Mouse (Mus musculus) liver, postnatal 0 days (tissue): ENCODE data around the gene Vps33a. TPM values are rescaled to one million over a fixed set of nuclear protein-coding genes. Genes with fewer than 3 reads are reported as not detected.

Experiments used
- ATAC-seq: fragments of 200-750 bp; cut with Nextera tagmentation; 2 replicates; pipeline ENCODE4 v1.8.0; 2017; ENCODE audit warnings: mild to moderate bottlenecking, moderate library complexity
- DNase-seq: peaks from one replicate; pipeline ENCODE4 v3.0.0-alpha.2; 2016
- H3K27ac ChIP-seq: fragments of 300-500 bp; sonication (generic); 2 replicates; pipeline ENCODE4 v1.5.1; 2014; ENCODE audit warnings: antibody characterized with exemption, moderate library complexity, mild to moderate bottlenecking, low read depth
- H3K27me3 ChIP-seq: fragments of 300-500 bp; sonication (generic); 2 replicates; pipeline ENCODE4 v1.6.1; 2014; ENCODE audit warnings: low read length, control low read depth, mixed read lengths; ENCODE audit not compliant: insufficient read depth
- H3K36me3 ChIP-seq: fragments of 300-500 bp; sonication (generic); replicated peaks from 2 replicates; pipeline ENCODE4 v1.6.1; 2014; ENCODE audit warnings: mild to moderate bottlenecking, control low read depth, low read length, moderate library complexity, mixed read lengths; ENCODE audit not compliant: insufficient read depth
- H3K4me1 ChIP-seq: fragments of 300-500 bp; sonication (generic); 2 replicates; pipeline ENCODE4 v1.6.1; 2014; ENCODE audit warnings: antibody characterized with exemption, mild to moderate bottlenecking, control low read depth; ENCODE audit not compliant: insufficient read depth
- H3K4me2 ChIP-seq: fragments of 300-500 bp; sonication (generic); 2 replicates; pipeline ENCODE4 v1.6.1; 2014; ENCODE audit warnings: low read depth, mild to moderate bottlenecking, low read length, moderate library complexity, mixed read lengths
- H3K4me3 ChIP-seq: fragments of 300-500 bp; sonication (generic); 2 replicates; pipeline ENCODE4 v1.5.1; 2014; ENCODE audit warnings: low read depth, low read length
- H3K9ac ChIP-seq: fragments of 300-500 bp; sonication (generic); replicated peaks from 2 replicates; pipeline ENCODE4 v1.6.1; 2014; ENCODE audit warnings: mild to moderate bottlenecking, moderate library complexity
- H3K9me3 ChIP-seq: fragments of 300-500 bp; sonication (generic); 2 replicates; pipeline ENCODE4 v1.6.1; 2016; ENCODE audit warnings: mild to moderate bottlenecking, control low read depth, low read length, mixed read lengths
- CTCF ChIP-seq: sonication (generic); IDR thresholded peaks from 2 replicates; pipeline ENCODE4 v1.5.1; 2016; ENCODE audit warnings: antibody characterized with exemption, low read depth
- EP300 ChIP-seq: IDR thresholded peaks from 2 replicates; pipeline ENCODE4 v1.6.1; 2016; ENCODE audit warnings: antibody characterized with exemption, low read depth, mild to moderate bottlenecking
- WGBS: fragments of 180-500 bp; shearing (Covaris S2); extraction: QIAGEN DNeasy Blood & Tissue Kit; methylation state at CpG from one replicate; pipeline ENCODE4 v1.1.7; 2014; ENCODE audit not compliant: insufficient replicate concordance; 5-methylcytosine and 5-hydroxymethylcytosine counted together
- polyA plus RNA-seq: library from polyadenylated mRNA; unstranded; fragments of >200 nt; fragmentation: Nextera tagmentation; extraction: Ambion mirVana; gene quantifications from 2 replicates; pipeline ENCODE4 v1.2.1, GENCODE M21; 2015

Gene Vps33a
- polyA plus RNA-seq, 1 experiment from 2014 or later, result 11.8 TPM

DNA sequence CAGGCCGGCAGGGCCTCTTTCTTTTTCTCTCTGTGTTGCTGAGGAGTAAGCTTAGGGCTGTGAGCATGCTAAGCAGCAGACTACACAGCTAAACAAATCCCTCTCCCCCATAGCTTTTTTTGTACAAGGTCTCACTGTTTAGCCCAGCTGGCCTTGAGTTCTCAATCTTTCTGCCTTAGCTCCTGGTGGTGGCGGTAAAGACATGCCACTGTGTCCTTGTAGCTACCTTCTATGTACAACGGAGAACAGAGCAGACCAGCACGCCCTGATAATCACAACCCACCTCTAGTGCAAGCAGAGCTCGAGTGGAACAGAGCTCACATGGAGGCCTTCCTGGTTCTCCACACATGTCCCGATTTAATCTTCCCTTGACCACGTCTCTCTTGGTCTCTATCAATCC is 44.2 kb downstream of the Vps33a start:
- Histone ChIP-seq H3K27me3 (no peaks in the 10 kb centered on the region), H3K4me3 (no peak overlapping the region), H3K4me1 (peaks cover 9% of the 10 kb centered on the region), H3K9ac (no peak overlapping the region), H3K27ac (no peak overlapping the region), H3K9me3 (no peaks in the 10 kb centered on the region), H3K36me3 (peaks cover 45% of the 10 kb centered on the region), H3K4me2 (no peak overlapping the region)
- ATAC-seq (no peak), DNase-seq (no peak)
- 68% methylated on average over 7 of the region's 7 CpGs for WGBS
- TF ChIP-seq CTCF (no peak), EP300 (no peak)

- no peak overlapping the region for H3K4me3 ChIP-seq
- peaks cover 25% of the 10 kb centered on the region for H3K36me3 ChIP-seq
- no peak for DNase-seq
- no peak overlapping the region for H3K27ac ChIP-seq
- TF ChIP-seq CTCF (no peak), EP300 (no peak)
- H3K4me2 ChIP-seq, result no peak overlapping the region
- H3K4me1 ChIP-seq, result peaks cover 14% of the 10 kb centered on the region
- 89% methylated on average over 9 of the region's 9 CpGs for WGBS
- no peaks in the 10 kb centered on the region for H3K9me3 ChIP-seq
- no peak for ATAC-seq
- no peaks in the 10 kb centered on the region for H3K27me3 ChIP-seq
- no peak overlapping the region for H3K9ac ChIP-seq
Measured at GRCm38 (mm10) chr5:123525916-123526495, 46.8 kb downstream of the Vps33a start.

DNA sequence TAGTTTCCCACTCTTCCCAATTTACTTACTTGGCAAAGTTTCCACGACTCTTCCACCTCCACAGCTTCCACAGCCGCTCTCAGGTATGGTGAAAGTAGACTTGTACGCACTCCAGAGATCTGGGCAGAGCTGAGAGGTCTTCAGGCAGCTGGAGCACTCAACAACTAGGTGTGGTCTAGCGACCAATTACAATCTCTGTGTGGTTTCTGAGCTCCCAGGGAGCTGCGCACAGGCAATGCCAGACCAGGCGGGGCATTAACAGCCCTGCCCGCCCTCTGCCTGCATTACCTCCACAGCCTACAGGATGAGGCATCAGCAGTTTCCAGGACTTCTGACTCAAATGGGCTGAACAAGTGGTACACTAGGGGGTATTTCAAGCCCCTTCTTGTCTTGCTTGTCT is 47.6 kb downstream of the Vps33a start, which contains the start of gene Gm49027:
TSS of gene Gm49027 (minus strand) at position 208 of the 400 bp plus-strand sequence.
- Histone ChIP-seq H3K4me2 (peak within 1 kb of the TSS; percentile 97), H3K4me3 (peak within 1 kb of the TSS; percentile 83), H3K9me3 (no peaks in the 10 kb centered on the region), H3K4me1 (peaks cover 14% of the 10 kb centered on the region), H3K27me3 (no peaks in the 10 kb centered on the region), H3K36me3 (peaks cover 20% of the 10 kb centered on the region), H3K9ac (peak within 1 kb of the TSS; percentile 42; the same call in 1 of the 2 replicates), H3K27ac (no peak within 1 kb of the TSS)
- 81% methylated on average over 7 of the region's 7 CpGs for WGBS
- TF ChIP-seq CTCF (no peak), EP300 (no peak)
- DNase-seq (no peak), ATAC-seq (no peak)

- Histone ChIP-seq H3K4me1 (peaks cover 14% of the 10 kb centered on the region), H3K27me3 (no peaks in the 10 kb centered on the region), H3K9ac (peak overlapping the region; percentile 42; the same call in 1 of the 2 replicates), H3K4me2 (peak overlapping the region; percentile 97), H3K36me3 (peaks cover 14% of the 10 kb centered on the region), H3K9me3 (no peaks in the 10 kb centered on the region), H3K27ac (no peak overlapping the region), H3K4me3 (peak overlapping the region; percentile 83)
- DNase-seq, result no peak
- ATAC-seq, result peak; percentile 93
- no peak for TF ChIP-seq EP300
- TF ChIP-seq CTCF, result peak; percentile 37
- under 1% methylated on average over 25 of the region's 27 CpGs for WGBS
Measured at GRCm38 (mm10) chr5:123524393-123524750, 48.5 kb downstream of the Vps33a start.

DNA sequence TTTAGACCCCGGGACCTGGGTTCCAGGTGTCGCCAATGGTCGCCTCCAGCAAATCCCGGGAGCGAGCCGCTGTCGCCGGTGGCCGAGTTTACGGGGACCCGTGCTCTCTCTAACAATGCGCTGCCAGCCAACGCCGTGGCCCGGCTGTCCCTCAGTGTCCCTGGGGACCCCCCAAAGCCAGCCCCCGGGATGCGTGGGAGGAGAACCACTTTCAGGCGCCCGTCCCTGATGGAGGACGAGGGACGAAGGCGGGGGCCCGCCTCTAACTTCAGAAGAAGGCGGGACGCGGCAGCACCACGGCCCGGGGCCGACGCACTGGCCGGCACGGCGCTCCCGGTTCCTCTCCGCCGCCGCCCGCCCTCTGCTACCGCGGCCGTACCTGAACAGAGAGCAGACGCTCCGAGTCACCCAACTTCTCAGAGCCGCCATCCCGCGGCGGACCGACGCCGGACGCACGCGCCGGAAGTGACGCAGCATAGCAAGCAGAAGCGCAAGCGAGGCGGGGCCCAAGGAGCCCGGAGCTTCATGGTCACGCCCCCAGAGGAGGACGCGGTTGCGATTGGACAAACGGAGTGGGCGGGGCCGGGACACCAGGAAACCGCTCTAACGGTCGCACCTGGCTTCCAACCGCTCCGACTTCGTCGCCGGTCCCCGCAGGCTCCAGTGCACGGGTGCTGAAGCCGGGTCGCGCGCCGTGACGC is 49.0 kb downstream of the Vps33a start, which contains the start of gene Diablo:
TSS of gene Diablo (minus strand) at position 485 of the 701 bp plus-strand sequence.
- Histone ChIP-seq H3K27ac (peak within 1 kb of the TSS; percentile 62), H3K4me1 (peaks cover 14% of the 10 kb centered on the region), H3K36me3 (peaks cover 11% of the 10 kb centered on the region), H3K4me2 (peak within 1 kb of the TSS; percentile 97), H3K4me3 (peak within 1 kb of the TSS; percentile 83), H3K9me3 (no peaks in the 10 kb centered on the region), H3K9ac (peak within 1 kb of the TSS; percentile 80), H3K27me3 (no peaks in the 10 kb centered on the region)
- WGBS, result under 1% methylated on average over 74 of the region's 82 CpGs
- ATAC-seq (peak; percentile 98), DNase-seq (peak; percentile 100)
- no peak for TF ChIP-seq EP300
- TF ChIP-seq CTCF, result no peak

DNA sequence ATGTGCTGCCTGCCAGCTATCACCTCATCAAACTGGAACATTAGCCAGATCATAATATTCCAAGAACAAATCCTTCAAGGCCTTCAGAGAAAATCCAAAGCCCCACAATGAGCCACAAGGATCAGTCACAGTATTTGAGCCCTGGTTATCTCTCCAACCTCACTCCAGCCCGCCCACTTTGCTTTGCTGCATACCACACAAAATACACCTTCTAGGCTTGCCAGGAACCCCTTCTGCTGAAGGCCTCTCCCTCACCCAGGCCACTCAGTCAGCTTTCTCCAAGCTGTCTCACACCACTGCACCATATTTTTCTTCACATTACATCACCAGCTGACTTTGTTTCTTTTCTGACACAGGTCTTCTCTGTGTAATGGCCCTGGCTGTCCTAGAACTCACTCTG is 50.7 kb downstream of the Vps33a start:
- TF ChIP-seq CTCF (no peak), EP300 (no peak)
- no peak overlapping the region for H3K4me2 ChIP-seq
- H3K36me3 ChIP-seq, result peaks cover 12% of the 10 kb centered on the region
- DNase-seq (no peak), ATAC-seq (no peak)
- H3K27ac ChIP-seq, result no peak overlapping the region
- peaks cover 14% of the 10 kb centered on the region for H3K4me1 ChIP-seq
- no peaks in the 10 kb centered on the region for H3K27me3 ChIP-seq
- WGBS, result 76% methylated on average over 1 of the region's 1 CpGs
- H3K9me3 ChIP-seq, result no peaks in the 10 kb centered on the region
- no peak overlapping the region for H3K4me3 ChIP-seq
- H3K9ac ChIP-seq, result no peak overlapping the region
